Mouse (Mus musculus) spleen, adult 2 months (tissue): ENCODE results near the gene Mbl2.

Source experiments
- CTCF ChIP-seq: fragments of 200-500 bp; IDR thresholded peaks from 2 replicates; pipeline ENCODE4 v1.5.1; 2011; ENCODE audit warnings: mild to moderate bottlenecking, inconsistent platforms; ENCODE audit not compliant: insufficient read depth, insufficient read length, insufficient replicate concordance; ENCODE audit errors: extremely low read depth
- POLR2A ChIP-seq: fragments of 200-500 bp; IDR thresholded peaks from 2 replicates; pipeline ENCODE4 v1.6.1; 2011; ENCODE audit warnings: low read depth, low read length, inconsistent platforms

GRCm38 (mm10) chr19:30256339-30256738 lies 23.6 kb downstream of the Mbl2 start:
- TF ChIP-seq POLR2A: no peak
- no peak for TF ChIP-seq CTCF
